Mouse (Mus musculus): Measurements from ENCODE around the gene Stard13. TPM values are rescaled to one million over a fixed set of nuclear protein-coding genes. Genes with fewer than 3 reads are reported as not detected.

Stard13 gene
- total RNA-seq, 2 experiments from 2014 or later: 16.9 to 17.0 TPM

DNA sequence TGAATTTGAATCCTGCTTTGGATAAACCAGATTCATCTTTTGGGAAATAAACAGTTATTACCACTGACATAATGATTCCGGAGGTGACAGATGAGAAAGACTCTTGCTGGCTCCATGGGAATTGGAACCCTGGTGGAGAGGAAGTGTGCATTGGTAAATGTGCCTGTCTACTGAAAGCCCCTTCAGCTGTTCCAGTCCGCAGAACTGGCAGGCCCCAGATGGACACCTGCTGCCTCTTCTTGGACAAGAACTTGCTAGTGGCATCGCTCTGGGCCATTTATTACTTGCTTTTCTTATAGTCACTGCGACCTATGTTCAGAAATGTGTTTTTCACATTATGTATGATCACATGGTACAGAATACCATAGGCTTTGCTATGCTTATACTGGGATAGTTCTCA is 3.2 kb downstream of the Stard13 start:
- DNase-seq (ENCODE audit: low spot score in 2 of 2): no peak

DNA sequence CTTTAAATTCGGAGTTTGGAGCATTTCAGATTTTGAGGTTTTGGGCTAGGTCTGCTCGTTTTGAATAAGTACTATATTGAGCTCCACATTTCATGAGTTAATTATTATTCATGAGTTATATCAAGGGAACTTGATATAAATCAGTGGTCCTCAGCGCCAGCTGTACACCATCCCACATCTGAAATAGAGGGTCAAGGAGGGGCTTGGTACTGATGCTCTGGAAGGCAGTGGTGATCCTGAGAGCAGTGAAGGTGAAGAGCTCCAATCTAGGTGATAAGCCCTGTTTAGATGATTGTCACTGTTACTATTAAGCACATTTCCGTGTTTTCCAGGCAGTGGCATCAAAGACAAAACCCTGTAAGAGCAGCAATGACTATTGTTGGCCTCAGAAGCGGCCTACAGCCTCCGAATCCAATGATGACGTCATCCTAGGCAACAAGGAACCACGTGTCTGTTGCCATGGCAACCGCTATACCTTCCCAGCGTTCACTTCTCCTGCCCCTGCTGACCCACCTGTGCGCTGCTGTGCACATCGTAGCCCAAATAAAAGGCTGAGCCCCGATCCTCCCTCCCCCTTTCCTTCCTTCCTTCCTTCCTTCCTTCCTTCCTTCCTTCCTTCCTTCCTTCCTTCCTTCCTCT is 5.2 kb downstream of the Stard13 start:
- no peak for DNase-seq (ENCODE audit: low spot score in 2 of 2)

DNA sequence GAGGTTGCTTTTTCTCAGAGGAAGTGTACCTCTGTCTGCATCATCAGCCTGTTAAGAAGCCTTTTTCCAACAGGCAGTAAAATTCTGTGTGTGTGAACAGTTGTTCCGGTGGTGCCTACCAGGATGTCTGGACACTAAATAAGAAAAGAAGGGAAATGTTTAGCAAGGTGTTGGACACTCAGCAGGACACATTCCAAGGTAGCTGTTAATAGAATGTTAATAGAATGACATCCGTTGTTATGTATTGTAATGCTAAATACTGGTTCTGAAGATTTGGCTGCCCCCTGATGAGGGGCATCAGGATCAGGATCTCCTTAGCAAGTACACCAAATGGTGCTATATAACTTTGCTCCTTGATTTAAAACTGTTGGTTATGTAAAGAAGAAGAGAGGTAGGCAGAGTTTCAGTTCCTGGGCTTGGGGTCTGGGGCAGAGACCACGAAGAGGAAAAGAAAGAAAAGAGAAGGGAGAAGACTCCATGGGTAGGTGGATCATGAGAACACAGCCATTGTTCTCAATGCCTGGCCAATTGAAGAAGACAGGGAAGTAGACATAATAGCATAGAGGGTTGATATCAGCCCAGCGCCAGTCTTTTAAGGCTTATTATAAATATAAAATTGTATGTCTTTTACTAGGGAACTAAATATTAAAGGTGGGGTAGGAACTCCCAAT is 9.8 kb downstream of the Stard13 start:
- no peak for DNase-seq (ENCODE audit: low spot score in 2 of 2)

DNA sequence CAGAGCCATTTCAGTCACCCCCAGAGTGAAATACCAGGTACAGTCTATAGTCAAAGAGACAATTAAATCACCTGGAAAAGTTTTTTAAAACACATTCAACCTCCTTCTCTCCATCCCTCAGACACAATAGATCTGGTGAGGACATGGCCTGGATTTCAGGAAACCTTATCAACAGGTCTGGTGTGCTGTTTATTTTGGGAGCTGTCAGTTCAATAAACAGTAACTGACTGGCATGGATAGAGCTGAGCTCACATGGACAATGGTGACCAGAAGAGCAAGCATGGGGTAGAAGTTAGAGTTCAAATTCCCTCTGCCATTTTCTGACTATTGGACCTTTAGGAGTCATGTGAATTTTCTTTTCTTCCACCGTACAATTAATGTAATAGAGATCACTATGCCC is 10.8 kb downstream of the Stard13 start:
- no peak for DNase-seq (ENCODE audit: low spot score in 2 of 2)

DNA sequence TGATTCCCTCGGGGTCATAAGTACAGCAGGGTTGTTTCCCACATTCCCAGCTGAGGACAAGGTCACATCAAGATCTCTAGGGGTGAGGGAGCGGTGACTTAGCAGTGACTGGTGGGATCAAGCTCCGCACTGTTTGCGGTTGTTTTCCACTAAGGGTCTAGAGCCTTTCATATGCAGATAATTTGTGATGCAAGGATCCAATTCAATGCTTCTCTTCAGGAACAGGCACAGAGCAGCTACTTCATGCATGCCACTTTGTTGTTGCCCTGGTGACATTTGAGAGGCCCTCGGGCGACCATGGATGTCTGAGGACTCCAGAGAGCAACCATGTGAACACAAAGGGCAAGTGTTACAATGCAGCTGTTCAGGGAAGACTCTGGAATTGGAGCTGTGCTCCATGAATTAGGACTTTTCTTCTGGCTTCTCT is 14.9 kb downstream of the Stard13 start:
- no peak for DNase-seq (ENCODE audit: low spot score in 2 of 2)

DNA sequence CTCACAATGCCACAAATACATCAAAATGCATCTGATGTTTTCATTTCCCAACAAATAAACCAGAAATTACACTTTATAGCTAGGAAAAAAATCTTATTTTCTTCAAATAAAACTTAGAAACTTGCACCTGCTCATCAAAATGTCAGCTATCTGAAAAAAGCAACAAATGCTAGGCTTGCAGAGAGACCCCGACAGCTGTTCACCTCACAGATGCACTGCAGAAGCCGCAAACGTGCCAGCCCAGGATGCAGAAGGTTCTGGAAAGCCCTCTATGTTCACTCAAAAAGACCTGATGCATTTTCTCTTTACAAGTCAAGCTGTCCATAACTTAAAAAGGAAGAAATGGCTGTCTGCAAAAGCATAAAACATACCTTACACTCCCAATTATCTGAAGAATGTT is 20.5 kb downstream of the Stard13 start:
- DNase-seq (ENCODE audit: low spot score in 2 of 2): no peak

DNA sequence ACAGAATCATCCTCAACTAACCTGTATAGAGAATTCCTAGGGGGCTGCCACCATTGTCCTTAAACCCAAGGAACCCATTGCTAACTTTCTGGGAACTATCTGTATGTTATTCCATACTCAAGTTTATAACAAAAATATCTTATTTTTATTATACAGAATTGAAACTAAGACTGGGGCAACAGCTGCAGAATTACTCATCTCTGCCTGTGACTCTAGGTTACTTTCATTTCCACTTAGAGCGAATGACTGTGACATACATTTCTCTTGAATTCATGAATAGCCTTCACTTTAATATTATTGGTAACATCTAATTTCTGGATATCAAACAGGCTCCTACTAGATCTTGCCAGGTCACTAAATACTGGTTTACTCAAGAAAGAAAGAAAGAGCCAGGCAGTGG is 22.8 kb downstream of the Stard13 start:
- no peak for DNase-seq (ENCODE audit: low spot score in 2 of 2)

DNA sequence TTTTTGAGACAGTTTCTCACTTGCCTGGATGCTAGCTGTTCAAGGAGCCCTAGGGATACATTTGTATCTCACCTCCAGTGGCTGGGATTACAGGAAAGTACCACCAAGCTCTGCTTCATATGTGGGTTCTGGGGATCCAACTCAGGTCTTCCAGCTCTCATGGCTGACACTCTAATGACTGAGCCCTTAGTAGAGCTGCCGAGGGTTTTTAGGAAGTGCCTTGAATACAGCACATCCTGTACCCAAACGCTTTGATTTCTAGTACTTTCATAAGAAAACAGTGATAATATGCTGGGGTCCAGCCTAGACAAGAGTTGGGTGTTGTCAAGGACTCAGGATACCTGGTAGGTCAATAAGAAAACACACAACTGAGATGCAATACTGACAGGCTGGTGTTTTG is 23.6 kb downstream of the Stard13 start:
- no peak for DNase-seq (ENCODE audit: low spot score in 2 of 2)

DNA sequence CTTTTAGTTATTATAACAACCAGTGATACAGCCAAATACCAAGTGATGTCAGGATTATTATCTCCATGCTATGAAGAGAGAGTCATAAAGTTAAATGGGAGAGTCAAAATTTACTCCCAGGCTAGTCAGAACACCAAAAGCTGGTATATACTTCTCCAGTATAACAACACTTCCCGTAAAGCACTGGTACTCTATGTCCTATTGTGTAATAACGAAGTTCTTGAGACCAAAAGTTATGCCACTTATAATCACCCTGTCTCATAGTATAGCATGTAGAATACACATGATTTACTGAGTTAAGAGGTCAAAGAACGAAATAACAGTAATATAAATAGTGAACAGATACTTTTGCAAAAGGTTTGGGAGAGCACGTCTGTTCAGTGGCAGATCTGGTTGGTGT is 28.6 kb downstream of the Stard13 start:
- no peak for DNase-seq (ENCODE audit: low spot score in 2 of 2)

DNA sequence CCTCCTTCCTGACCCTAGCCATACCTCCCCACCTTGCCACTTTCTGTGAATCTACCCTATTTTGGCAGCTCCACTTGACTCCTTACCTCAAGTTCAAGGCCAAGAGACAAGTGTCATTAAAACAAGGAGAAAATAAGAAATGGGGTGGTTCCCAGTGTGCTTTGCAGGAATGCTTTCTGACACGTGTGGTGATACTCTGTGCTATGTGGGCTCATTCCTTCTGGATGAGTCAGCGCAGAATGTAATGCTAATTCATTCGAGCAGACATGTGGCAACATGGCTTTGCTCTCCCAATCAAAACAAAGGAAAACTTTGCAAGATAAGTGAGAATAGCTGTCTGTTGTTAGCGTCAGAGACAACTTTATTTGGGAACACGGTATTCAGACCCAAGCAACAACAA is 30.7 kb downstream of the Stard13 start:
- no peak for DNase-seq (ENCODE audit: low spot score in 2 of 2)

DNA sequence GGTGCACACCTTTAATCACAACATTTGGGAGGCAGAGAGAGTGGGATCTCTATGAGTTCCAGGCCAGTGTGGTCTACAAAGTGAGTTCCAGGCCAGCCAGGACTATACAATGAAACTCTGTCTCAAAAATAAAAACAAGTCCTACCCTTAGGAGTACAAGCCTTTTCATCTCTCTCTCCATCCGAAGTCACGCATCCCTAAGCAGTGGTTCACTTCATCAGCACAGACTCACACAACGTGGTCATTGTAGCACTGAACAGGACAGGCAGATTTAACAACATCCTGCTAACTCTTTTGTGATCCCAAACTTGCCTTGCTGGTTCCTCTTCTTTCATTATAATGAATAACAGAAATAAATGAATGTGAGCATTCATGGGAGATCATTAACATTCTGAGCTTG is 32.4 kb downstream of the Stard13 start:
- no peak for DNase-seq (ENCODE audit: low spot score in 2 of 2)

DNA sequence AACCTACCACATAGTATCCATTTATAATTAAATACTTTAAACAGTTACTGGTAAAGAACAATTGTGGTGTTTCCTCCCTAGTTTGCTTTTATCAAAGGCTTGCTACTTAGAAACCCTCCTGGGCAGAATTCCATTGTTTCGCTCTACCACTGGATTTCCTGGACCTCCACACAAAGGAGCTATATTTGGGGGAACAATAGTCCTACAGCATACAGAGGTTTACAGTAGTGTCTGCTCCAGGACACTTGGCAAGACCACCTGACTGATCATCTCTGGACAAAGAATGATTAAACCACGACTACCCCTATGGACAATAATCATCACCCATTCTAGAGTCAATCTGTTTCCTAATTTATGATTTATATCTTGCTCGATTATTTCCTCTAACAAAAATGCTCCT is 34.4 kb downstream of the Stard13 start:
- no peak for DNase-seq (ENCODE audit: low spot score in 2 of 2)

DNA sequence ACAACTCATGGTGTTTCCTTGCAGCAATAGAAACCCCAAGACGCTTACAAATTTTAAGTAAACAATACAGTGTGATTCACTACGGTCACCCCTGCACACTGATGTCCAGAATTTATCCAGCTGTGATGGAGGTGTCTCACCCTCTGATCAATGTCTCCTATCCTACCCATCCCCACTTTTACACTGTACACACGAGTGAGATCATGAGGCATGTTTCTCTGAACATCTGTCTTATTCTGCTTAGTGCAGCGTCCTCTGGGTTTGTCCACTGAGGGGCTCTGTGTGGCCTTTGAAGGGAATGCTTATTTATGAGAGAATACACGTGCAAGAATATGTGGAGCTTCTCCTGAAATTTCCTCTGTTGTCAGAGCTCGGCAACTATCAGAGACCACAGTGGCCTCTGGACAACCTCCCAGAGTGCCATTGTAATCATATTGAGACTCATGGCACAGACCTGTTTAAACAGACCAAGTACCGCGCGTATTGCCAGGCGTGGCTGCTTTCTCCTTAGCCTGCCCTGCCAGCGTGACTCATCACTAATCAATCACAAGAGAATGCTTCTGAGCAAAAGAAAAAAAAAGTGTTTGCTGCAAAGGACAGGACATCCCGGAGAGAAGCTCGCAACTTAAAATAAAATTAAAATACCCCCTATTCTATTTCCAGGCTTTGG is 36.9 kb downstream of the Stard13 start:
- no peak for DNase-seq (ENCODE audit: low spot score in 2 of 2)

DNA sequence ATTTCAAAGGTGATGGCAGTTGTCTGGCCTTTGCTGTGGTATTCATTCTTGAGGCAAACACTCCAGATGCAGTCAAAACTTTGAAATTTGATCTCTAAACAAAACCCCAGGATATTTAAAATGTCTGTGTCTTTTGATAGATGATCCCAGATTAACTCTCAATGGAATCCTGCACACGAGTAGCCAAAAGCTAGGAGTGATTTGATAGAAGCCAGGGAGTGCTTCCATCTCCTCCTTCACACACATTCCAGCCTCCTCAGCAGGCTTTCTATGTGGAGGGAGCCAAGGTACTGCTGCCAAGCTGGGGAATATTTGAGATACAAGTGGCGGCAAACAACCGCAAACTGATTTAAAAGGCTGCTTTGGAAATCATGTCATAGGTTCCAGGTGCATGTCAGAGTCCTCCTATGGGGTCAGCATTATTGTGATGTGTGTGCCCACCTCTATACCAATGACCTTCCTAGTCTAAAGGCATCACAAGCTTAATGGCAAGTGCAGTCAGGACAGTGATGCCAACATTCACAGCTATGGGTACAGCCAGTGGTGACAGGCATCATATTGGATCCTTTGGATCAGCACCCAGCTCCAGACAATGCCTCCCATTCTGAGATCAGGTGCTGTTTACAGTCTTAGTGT is 39.6 kb downstream of the Stard13 start:
- no peak for DNase-seq (ENCODE audit: low spot score in 2 of 2)

DNA sequence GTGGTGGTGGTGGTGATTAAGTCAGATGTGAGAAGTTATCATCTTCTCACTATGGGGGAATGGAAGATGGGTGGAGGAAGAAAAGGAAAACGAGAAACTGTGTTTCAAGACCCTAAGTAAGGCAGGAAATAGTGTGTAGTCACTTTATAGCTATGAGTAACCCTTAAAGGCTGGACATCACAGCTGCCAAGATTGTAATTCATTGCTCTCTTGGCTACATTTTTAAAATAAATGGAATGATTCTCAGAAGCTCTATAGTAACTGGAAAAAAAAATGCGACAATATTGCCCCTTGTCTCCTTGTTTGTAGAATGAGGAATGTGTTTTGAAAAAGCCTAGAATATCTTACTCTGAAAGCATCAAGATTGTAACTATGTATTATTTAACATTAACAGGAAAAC is 41.4 kb downstream of the Stard13 start:
- no peak for DNase-seq (ENCODE audit: low spot score in 2 of 2)

DNA sequence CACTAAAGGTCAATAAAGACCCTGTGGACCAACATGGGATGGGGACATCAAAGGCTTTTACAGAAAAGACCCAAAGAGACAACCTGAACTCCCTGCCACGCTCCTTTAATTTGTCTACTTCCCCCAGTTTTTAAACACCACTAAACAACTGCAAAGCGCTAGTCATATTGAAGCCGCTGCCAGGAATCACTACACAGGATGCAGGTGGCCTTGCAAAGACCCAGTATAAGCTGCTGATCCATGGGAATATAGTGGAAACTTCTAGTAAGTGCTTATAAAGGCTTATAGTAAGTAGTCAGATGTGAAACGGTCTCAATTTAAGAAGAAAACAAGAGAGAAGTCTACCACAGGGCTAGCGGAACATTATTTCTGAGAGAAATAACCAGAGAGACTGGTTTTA is 42.9 kb downstream of the Stard13 start:
- DNase-seq (ENCODE audit: low spot score in 2 of 2): no peak

DNA sequence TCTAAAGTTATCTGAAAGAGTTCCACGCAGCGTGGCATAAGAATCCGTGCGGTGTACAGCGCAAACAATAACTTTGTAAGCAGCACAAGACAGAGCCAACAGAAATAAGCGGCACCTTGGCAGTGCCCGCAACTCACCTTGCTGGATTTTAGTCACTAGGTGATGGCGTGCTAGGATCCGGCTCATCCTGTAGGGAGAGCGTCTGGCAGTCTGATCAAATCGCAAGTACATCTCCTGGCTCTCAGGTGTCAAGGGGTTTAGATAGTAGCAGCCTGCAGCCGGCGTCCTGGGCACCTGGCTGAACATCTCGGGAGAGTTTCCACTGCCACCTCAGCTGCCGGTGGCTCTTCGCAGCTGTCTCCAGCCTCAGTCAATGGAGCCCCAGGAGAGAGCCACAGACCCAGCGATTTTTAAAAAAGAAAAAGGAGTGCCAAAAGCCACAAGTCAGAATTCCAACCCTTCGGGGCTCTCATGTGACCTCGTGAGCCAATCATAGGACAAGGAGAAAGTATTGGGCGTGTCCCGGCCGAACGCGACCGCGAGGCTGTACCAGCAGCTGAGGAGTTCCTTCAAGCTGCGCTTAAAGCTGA is 43.8 kb downstream of the Stard13 start:
- DNase-seq (ENCODE audit: low spot score in 2 of 2): peak; percentile 26 to 43

DNA sequence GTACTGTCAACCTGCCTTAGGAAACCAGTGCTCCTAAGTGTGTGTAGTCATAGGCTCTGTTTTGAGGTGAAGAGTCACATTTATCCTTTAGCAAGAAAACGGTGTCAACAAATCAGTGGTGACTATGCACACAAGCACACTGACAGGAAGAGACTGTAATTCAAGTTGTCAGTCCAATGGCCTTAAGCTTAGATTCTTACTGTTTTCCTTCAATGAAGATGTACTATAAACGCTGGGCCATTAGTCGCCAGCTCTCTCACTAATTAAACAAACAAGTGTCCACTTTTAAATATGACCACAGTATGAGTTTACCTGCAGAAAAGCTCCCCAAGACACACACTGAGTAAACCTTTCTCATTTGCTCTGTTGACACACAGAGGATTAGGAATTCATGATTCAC is 44.3 kb downstream of the Stard13 start:
- no peak for DNase-seq (ENCODE audit: low spot score in 2 of 2)

DNA sequence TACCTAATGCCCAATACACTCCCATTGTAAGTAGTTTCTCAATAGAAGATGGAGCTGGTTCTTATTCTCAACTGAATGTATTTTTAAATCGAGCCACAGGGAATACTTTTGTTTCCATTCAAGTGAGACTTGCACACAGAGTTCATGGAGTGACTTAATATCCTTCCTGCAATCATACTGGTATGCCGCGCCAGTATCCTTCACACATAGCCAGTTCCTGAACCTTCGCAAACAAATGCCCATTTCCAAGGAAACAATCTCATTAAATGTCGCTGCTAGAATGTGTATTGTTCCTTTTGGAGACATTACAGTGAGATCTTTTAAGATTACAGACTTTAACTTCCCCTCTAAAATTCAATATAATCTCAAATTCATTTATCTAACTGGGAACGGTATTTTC is 45.0 kb downstream of the Stard13 start:
- DNase-seq (ENCODE audit: low spot score in 2 of 2): no peak

DNA sequence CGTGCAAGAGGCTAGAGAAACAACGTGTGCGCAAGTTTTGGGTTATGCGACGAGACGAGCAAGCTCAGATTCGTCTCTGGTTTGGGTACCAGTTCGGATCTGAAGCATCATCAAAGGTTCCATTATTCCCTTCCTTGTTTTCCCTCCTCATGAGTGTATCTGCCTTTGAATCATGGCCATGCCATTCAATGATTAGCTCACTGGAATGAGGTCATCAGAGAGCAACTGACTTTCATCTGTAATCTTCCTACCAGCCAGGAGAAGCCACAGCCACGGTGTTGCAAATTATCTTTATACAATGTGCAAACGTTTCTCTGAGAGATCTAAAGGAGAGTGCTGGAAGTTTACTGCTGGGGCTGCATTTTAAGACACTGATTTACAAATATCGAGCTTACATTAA is 46.3 kb downstream of the Stard13 start:
- no peak for DNase-seq (ENCODE audit: low spot score in 2 of 2)

DNA sequence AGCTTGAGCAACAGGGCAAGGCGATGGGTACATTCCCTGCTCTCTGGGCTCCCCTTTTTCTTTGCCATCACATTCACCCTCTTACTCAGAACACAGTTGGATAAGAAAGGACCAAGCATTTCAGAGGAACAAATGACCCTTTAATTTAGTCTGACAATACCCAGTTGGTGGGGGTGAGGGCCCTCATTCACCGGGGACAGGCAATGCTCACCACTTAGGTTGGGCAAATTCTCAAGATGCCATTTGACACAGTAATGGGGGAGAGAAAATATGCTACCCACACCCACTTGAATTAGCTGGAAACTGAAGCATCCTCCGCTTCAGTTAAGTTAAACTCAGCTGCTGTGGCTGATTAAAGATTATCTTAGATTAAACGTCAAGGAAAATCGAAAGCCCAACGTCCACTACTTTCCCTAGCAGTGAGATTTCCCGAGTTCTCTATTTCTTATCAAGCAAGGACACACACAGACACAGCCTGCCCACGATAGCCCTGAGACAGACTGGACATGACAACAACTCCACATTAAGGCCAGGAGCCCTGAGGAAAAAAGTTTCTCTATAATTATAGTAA is 48.3 kb downstream of the Stard13 start:
- no peak for DNase-seq (ENCODE audit: low spot score in 2 of 2)
